Mouse (Mus musculus): ENCODE measurements at regions not wholly inside any gene's neighbourhood (a gene's known extent, or its start where the extent isn't known, plus 50 kb on each side); places are given as distances from the start of the nearest gene placed in this dataset.
A peak's percentile ranks its signal among the peaks of the same experiment; 100 is the strongest.

DNA sequence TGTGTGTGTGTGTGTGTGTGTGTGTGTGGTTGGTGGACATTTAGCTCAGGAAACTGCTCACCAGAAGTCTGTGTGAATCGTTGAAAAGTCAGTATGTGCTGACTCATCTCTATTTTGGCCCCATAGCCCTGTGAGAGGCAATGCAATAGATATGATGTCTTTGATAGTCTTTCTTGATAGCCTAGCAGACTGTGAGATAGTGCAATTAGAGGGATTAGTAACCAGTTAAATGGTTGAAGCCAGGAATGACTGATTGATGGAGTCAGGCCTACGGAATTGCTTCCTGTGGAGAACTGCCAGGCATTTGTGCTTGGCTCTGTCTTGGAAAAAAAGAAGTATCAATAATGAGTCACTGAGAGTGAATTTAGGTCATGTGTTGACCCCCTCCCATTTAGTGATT is 256.2 kb downstream of the Kcnrg start:
- H3K27me3 ChIP-seq (ENCODE audit: insufficient read depth, low read length) = no peaks in the 10 kb centered on the region
- no peak for ATAC-seq
- H3K9me3 ChIP-seq (ENCODE audit: low read length) = no peaks in the 10 kb centered on the region
- no peak overlapping the region for H3K4me3 ChIP-seq (ENCODE audit: low read depth, low read length)
- H3K36me3 ChIP-seq (ENCODE audit: insufficient read depth) = no peaks in the 10 kb centered on the region
- no peak overlapping the region for H3K27ac ChIP-seq (ENCODE audit: low read depth, low read length)
- DNase-seq = no peak
- H3K9ac ChIP-seq = no peak overlapping the region
- TF ChIP-seq CTCF (IDR thresholded peaks at IDR 0.05; ENCODE audit: low read depth) = no peak
- no peaks in the 10 kb centered on the region for H3K4me1 ChIP-seq (ENCODE audit: insufficient read depth)
- H3K4me2 ChIP-seq (ENCODE audit: low read depth) = no peak overlapping the region
- WGBS = 50% methylated on average over 2 of the region's 2 CpGs

DNA sequence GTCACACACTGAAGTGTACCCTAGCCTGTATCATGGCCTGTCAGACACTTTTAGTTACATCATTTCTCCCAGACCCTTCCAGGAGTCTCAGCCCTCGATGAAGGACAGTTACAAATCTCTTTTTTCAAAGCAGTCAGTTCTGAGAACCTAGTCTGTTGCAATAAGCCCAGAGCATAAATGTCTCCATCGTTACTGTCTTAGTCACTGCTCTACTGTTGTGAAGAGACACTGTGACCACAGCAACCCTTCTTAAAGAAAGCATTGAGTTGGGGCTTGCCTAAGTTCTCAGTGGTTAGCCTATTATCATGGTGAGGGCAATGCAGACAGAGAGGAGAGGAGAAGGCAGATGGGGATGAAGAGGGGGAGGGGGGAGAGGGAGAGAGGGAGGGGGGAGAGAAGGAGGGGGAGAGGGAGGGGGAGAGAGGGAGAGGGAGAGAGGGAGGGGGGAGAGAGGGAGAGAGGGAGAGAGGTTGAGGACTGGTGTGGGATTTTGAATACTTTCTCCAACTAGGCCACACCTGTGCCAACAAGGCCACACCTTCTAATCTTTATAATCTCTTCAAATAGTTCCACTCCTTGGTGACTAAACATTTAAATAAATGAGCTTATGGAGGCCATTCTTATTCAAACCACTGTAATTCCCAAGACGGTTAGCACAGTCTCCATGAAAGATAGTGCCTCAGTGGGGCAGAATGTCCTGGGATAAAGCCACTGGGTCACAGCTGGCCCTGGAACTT is 259.4 kb downstream of the Kcnrg start:
- no peak for ATAC-seq
- DNase-seq = no peak
- Histone ChIP-seq H3K27me3 (ENCODE audit: insufficient read depth, low read length) (no peaks in the 10 kb centered on the region), H3K4me3 (ENCODE audit: low read depth, low read length) (no peak overlapping the region), H3K4me1 (ENCODE audit: insufficient read depth) (no peaks in the 10 kb centered on the region), H3K36me3 (ENCODE audit: insufficient read depth) (no peaks in the 10 kb centered on the region), H3K27ac (ENCODE audit: low read depth, low read length) (no peak overlapping the region), H3K9me3 (ENCODE audit: low read length) (no peaks in the 10 kb centered on the region), H3K4me2 (ENCODE audit: low read depth) (no peak overlapping the region), H3K9ac (no peak overlapping the region)
- TF ChIP-seq CTCF (IDR thresholded peaks at IDR 0.05; ENCODE audit: low read depth) = no peak
- WGBS = 56% methylated on average over 3 of the region's 3 CpGs

DNA sequence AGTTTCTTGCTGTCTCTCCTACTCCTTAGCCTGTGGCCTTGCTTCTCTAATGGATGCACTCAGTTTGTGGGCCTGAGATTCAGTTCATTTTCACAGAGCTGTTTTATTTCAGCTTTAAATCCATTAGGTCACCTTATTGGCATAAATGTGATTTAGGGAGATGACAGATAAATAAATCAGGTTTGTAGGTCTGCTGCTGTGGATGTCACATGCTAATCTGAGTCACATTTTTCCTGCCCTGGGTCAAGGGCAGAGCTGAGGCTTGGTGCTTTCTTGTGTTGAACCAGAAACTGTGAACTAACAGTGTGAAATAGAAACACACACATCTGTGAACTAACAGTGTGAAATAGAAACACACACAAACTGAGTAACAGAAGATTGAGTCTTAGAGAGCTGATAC is 266.9 kb downstream of the Kcnrg start:
- TF ChIP-seq CTCF (IDR thresholded peaks at IDR 0.05; ENCODE audit: low read depth) = no peak
- Histone ChIP-seq H3K9ac (no peak overlapping the region), H3K4me3 (ENCODE audit: low read depth, low read length) (no peak overlapping the region), H3K27ac (ENCODE audit: low read depth, low read length) (no peak overlapping the region), H3K4me1 (ENCODE audit: insufficient read depth) (no peaks in the 10 kb centered on the region), H3K4me2 (ENCODE audit: low read depth) (no peak overlapping the region), H3K27me3 (ENCODE audit: insufficient read depth, low read length) (no peaks in the 10 kb centered on the region), H3K36me3 (ENCODE audit: insufficient read depth) (no peaks in the 10 kb centered on the region), H3K9me3 (ENCODE audit: low read length) (no peaks in the 10 kb centered on the region)
- ATAC-seq = no peak
- DNase-seq = no peak

DNA sequence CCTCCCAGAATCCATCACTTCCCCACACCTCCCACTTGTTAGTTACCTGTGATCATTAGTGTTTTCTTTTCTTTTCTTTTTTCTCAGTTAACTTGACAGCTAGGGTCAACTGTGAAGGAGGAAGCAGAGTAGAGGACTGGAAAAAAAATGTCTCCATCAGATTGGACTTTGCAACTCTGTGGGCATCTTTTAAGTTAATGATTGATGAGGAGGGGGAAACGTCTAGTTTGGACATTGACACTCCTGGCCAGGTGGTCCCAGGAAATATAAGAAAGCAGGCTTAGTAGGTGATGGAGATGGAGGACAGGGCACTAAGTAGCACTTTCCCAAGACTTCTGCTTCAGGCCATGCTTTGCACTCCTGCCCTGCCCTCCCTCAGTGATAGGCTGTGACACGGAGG is 272.2 kb downstream of the Kcnrg start:
- Histone ChIP-seq H3K27me3 (ENCODE audit: insufficient read depth, low read length) (no peaks in the 10 kb centered on the region), H3K9me3 (ENCODE audit: low read length) (no peaks in the 10 kb centered on the region), H3K9ac (no peak overlapping the region), H3K36me3 (ENCODE audit: insufficient read depth) (no peaks in the 10 kb centered on the region), H3K4me1 (ENCODE audit: insufficient read depth) (no peaks in the 10 kb centered on the region), H3K4me2 (ENCODE audit: low read depth) (no peak overlapping the region), H3K27ac (ENCODE audit: low read depth, low read length) (no peak overlapping the region), H3K4me3 (ENCODE audit: low read depth, low read length) (no peak overlapping the region)
- DNase-seq (no peak), ATAC-seq (no peak)
- no peak for TF ChIP-seq CTCF (IDR thresholded peaks at IDR 0.05; ENCODE audit: low read depth)
- WGBS = 82% methylated on average over 2 of the region's 2 CpGs

DNA sequence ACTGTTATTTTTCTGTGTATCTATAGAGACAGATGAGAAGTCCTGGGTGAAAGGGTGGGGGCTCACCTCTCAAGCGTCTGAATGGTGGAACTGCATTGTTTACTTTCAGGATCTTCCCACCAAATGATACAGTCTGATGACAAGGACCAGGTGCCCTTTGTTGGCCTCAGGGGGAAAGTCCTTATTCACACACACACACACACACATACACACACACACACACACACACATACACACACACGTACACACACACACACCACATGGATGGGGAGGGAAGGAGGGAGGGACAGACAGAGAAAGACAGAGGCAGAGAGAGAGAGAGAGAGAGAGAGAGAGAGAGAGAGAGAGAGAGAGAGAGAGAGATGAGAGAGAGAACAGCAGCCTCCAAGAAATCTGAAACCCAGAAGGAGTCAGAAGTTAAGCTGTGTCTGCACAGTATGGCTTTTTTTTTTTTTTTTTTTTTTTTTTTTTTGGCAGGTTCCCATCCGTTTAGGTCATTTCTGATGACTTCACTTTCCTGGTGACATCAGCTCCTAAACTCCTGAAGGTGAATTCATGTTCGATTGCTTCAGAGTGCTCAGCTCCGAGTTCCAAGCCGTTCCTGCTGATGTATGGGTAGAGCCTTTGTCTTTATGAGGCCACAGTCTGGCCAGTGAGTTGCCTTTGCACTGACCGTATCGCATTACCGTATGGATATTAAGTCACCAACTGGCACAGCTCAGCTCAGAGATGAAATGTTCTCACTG is 273.4 kb downstream of the Kcnrg start:
- Histone ChIP-seq H3K4me3 (ENCODE audit: low read depth, low read length) (no peak overlapping the region), H3K4me2 (ENCODE audit: low read depth) (no peak overlapping the region), H3K4me1 (ENCODE audit: insufficient read depth) (no peaks in the 10 kb centered on the region), H3K27me3 (ENCODE audit: insufficient read depth, low read length) (no peaks in the 10 kb centered on the region), H3K9me3 (ENCODE audit: low read length) (no peaks in the 10 kb centered on the region), H3K36me3 (ENCODE audit: insufficient read depth) (no peaks in the 10 kb centered on the region), H3K27ac (ENCODE audit: low read depth, low read length) (no peak overlapping the region), H3K9ac (no peak overlapping the region)
- 58% methylated on average over 9 of the region's 9 CpGs for WGBS
- ATAC-seq (no peak), DNase-seq (no peak)
- TF ChIP-seq CTCF (IDR thresholded peaks at IDR 0.05; ENCODE audit: low read depth) = no peak

DNA sequence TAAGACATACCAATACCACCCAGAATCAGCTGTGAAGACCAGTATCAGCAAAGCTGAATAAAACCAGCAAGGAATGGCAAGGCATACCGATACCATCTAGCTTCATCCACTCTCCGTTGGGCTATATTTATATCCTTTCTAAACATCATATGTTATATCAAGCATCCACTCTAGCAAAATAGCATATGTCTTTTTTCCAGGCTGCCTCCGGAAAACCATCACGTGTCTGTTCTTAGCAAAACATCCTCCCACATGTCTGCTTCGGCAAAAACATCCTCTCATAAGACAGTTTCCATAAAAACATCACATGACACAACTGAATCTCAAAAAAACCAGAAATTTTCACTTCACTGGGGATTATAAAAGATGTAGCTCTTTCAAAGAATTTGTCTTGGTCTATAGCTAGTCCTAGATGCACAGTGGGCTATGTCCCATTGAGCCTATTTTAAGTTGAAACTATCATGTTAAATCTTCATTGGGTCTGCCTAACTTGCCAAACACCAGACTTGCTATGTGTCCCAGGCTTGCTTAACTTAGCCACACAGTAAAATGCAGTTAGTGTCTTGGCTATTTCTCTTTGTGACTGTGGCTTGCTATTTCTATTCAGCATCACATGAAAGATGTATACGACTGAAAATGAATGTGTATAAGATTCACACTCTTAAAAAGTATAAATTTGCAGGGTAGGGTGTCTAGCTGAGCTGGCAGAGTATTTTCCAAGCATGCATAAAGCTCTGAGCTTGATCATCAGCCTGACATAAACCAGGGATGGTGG is 278.2 kb downstream of the Kcnrg start:
- Histone ChIP-seq H3K27ac (ENCODE audit: low read depth, low read length) (no peak overlapping the region), H3K4me2 (ENCODE audit: low read depth) (no peak overlapping the region), H3K9me3 (ENCODE audit: low read length) (no peaks in the 10 kb centered on the region), H3K4me3 (ENCODE audit: low read depth, low read length) (no peak overlapping the region), H3K4me1 (ENCODE audit: insufficient read depth) (no peaks in the 10 kb centered on the region), H3K9ac (no peak overlapping the region), H3K27me3 (ENCODE audit: insufficient read depth, low read length) (no peaks in the 10 kb centered on the region), H3K36me3 (ENCODE audit: insufficient read depth) (no peaks in the 10 kb centered on the region)
- no peak for TF ChIP-seq CTCF (IDR thresholded peaks at IDR 0.05; ENCODE audit: low read depth)
- ATAC-seq (0 out of 2 replicates have a peak, but pooled peaks have one; percentile 32), DNase-seq (peak; percentile 31)
- 72% methylated on average over 6 of the region's 6 CpGs for WGBS

DNA sequence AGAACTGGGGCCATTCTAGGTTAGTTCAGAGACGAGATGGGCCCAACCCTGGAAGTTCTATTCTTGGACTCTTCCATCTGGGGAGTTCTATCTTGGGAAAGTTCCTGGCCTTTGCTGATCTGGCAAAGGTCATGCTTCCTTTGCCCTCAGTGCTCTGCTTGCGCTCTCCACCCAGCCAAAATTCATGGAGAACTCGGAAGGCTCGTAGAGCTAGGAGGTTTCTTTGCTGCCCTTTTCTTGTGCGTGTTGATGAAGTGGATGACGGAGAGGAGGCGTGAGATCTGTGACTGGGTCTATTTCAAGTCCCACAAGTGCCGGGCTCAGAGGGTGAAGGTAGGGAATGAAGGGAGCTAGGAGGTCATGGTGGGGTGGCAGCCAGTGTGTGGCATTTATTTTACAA is 282.4 kb downstream of the Kcnrg start:
- 91% methylated on average over 8 of the region's 8 CpGs for WGBS

More for the DNA sequence above, 282.4 kb downstream of the Kcnrg start:
- H3K27me3 ChIP-seq (ENCODE audit: insufficient read depth, low read length) = no peaks in the 10 kb centered on the region
- no peak overlapping the region for H3K9ac ChIP-seq
- no peaks in the 10 kb centered on the region for H3K36me3 ChIP-seq (ENCODE audit: insufficient read depth)
- H3K4me2 ChIP-seq (ENCODE audit: low read depth) = no peak overlapping the region
- H3K9me3 ChIP-seq (ENCODE audit: low read length) = no peaks in the 10 kb centered on the region
- no peak for ATAC-seq
- H3K4me1 ChIP-seq (ENCODE audit: insufficient read depth) = peaks cover 7% of the 10 kb centered on the region; the same call in 1 of the 2 replicates
- DNase-seq = no peak
- no peak overlapping the region for H3K27ac ChIP-seq (ENCODE audit: low read depth, low read length)
- H3K4me3 ChIP-seq (ENCODE audit: low read depth, low read length) = no peak overlapping the region
- TF ChIP-seq CTCF (IDR thresholded peaks at IDR 0.05; ENCODE audit: low read depth) = no peak

Data from forebrain, postnatal 0 days (tissue).